9 mouse cellular contexts compared by ENCODE assay signal in genomic region chr9:106970742-106971141, GRCm38 (mm10).
A peak's percentile ranks its signal among the peaks of the same experiment; 100 is the strongest.
DNase-seq lines count a peak whose midpoint lies in the region; TF ChIP-seq lines count a peak whose summit lies in the region.
"Had no signal": no experiment of that assay in that cellular context is flagged by ENCODE, and none has a peak within 500 bp of the region (broad histone marks: within the 10 kb centered on the region; RNA-seq: fewer than 3 reads in every experiment).

No protein-coding gene starts in this region.

- peak; percentile 60 for TF ChIP-seq CTCF in left cerebral cortex, adult 2 months (IDR thresholded peaks at IDR 0.05)

- no peak overlapping the region for H3K27ac ChIP-seq in left cerebral cortex, adult 2 months
- H3K27ac ChIP-seq: limb, embryonic 13.5 days had no signal

- intact Hi-C loops in left cerebral cortex, adult 2 months (cut with DNase I), result loop anchor here (5.0 kb wide), 1 partner anchor 322 kb away; no protein-coding TSS in a partner anchor
- intact Hi-C loops in left cerebral cortex, postnatal 36 days (cut with DNase I), result no loop called here

- peak; percentile 8 for DNase-seq in cerebellum, adult 11 months
- no peak for DNase-seq in cerebellum, adult 11-12 months
- no peak for DNase-seq in left cerebral cortex, adult 2 months (ENCODE audit: extremely low spot score in 1 of 2, low spot score in 2 of 2)
- DNase-seq in left cerebral cortex, postnatal 36 days (ENCODE audit: low spot score in 2 of 2), result no peak
- peak; percentile 13 to 24 for DNase-seq in B cell, adult 2 months
- DNase-seq in embryo, embryonic 11 days, result peak; percentile 41
- no peak for DNase-seq in urinary bladder, adult 2 months (ENCODE audit: low spot score)
- DNase-seq in heart, adult 11 months, result no peak

- H3K4me3 ChIP-seq in left cerebral cortex, adult 2 months, result no peak overlapping the region
- H3K4me3 ChIP-seq: limb, embryonic 13.5 days had no signal

Comparison
In these comparisons a context has a peak if more than half of its experiments do, and no peak if none do; other contexts are left out.
1. DNase-seq: peak in cerebellum, adult 11 months (single experiment), B cell, adult 2 months (2 of 2) and embryo, embryonic 11 days (single experiment); none in cerebellum, adult 11-12 months (single experiment), left cerebral cortex, adult 2 months (0 of 2), left cerebral cortex, postnatal 36 days (0 of 2), urinary bladder, adult 2 months (single experiment) and heart, adult 11 months (single experiment).